ENCODE assay signal across 10 mouse cellular contexts in the genomic region with DNA sequence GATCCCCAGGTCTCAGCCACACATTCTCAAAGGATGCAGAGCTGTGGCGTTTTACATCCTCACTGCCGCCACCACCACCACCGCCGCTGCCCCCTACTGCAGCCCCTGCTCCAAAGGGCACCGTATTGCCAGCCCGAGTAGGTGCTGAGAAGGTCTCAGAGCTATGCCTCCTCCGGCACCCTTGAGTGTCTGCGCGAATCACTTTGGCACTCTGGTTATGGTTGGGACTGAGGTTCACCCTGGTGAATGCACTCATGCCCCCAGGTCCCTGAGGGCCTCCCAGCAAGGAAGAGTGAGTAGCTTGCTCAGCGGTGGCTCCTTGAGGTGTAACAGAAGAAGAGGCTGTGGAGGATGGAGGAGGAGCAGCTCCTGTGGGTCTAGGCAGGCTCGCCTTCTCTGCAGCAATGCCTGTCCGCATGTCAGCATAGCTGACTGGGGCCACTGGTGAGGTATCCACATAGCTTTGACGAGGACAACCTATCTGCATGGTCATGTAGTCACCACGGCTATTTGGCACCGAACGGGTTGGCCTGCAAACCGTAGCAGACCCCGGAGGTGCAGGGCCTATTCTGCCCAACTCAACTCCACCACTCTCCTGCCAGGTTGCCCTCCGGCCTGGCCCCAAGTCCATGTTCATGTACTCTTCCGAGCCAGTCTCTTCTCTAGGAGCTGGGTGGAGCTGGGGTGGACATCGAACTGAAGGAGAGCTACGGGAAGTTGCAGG. TPM values are rescaled to one million over a fixed set of nuclear protein-coding genes. Genes with fewer than 3 reads are reported as not detected.
A peak's percentile ranks its signal among the peaks of the same experiment; 100 is the strongest.
DNase-seq lines count a peak whose midpoint lies in the region; ATAC-seq lines count a peak whose summit lies in the region.
"Had no signal": no experiment of that assay in that cellular context is flagged by ENCODE, and none has a peak within 500 bp of the region (broad histone marks: within the 10 kb centered on the region; RNA-seq: fewer than 3 reads in every experiment).

No protein-coding gene starts in this region.

- no peak for ATAC-seq in neural tube, embryonic 11.5 days (ENCODE audit: insufficient read depth, low FRiP score, low TSS enrichment)
- no peak for ATAC-seq in intestine, embryonic 16.5 days

- H3K4me1 ChIP-seq in neural tube, embryonic 11.5 days (ENCODE audit: control insufficient read depth, insufficient read depth, low read length) = peaks cover 35% of the 10 kb centered on the region
- peaks cover 27% of the 10 kb centered on the region for H3K4me1 ChIP-seq in intestine, embryonic 16.5 days (ENCODE audit: control insufficient read depth, insufficient read depth, low read length)

- H3K9me3 ChIP-seq in neural tube, embryonic 11.5 days (ENCODE audit: control insufficient read depth, low read length) = no peaks in the 10 kb centered on the region
- no peaks in the 10 kb centered on the region for H3K9me3 ChIP-seq in intestine, embryonic 16.5 days (ENCODE audit: control insufficient read depth, low read length)

- H3K27ac ChIP-seq in neural tube, embryonic 11.5 days (ENCODE audit: low read depth, low read length) = 0 out of 2 replicates have a peak overlapping the region, but pooled peaks have one; percentile 17
- H3K27ac ChIP-seq in intestine, embryonic 16.5 days (ENCODE audit: low read length) = no peak overlapping the region

- H3K9ac ChIP-seq in neural tube, embryonic 11.5 days (ENCODE audit: low read length) = peak overlapping the region; percentile 55
- peak overlapping the region; percentile 58 for H3K9ac ChIP-seq in intestine, embryonic 16.5 days (ENCODE audit: low read depth, low read length)

- H3K4me2 ChIP-seq in neural tube, embryonic 11.5 days (ENCODE audit: low read depth) = peak overlapping the region; percentile 91
- peak overlapping the region; percentile 52 for H3K4me2 ChIP-seq in intestine, embryonic 16.5 days (ENCODE audit: low read depth, low read length)

- H3K27me3 ChIP-seq in neural tube, embryonic 11.5 days (ENCODE audit: control insufficient read depth, insufficient read depth, low read length) = no peaks in the 10 kb centered on the region
- 0 out of 2 replicates have a peak, but pooled peaks cover 3% of the 10 kb centered on the region for H3K27me3 ChIP-seq in intestine, embryonic 16.5 days (replicated peaks; ENCODE audit: control insufficient read depth, insufficient read depth, low read length)

- peaks cover 8% of the 10 kb centered on the region for H3K36me3 ChIP-seq in neural tube, embryonic 11.5 days (ENCODE audit: control insufficient read depth, insufficient read depth, low read length)
- no peaks in the 10 kb centered on the region for H3K36me3 ChIP-seq in intestine, embryonic 16.5 days (ENCODE audit: control insufficient read depth, insufficient read depth, low read length)

- no peak for DNase-seq in neural tube, embryonic 11.5 days (ENCODE audit: low spot score)
- no peak for DNase-seq in neural tube, embryonic 10.5 days (ENCODE audit: extremely low spot score, low spot score)
- DNase-seq in cerebellum, postnatal 10 days = peak; percentile 49 to 54
- peak; percentile 16 for DNase-seq in gastrocnemius, postnatal 25 days
- peak; percentile 13 for DNase-seq in lung, postnatal 14 days
- DNase-seq in frontal cortex, postnatal 25 days (ENCODE audit: low spot score in 2 of 2) = no peak
- no peak for DNase-seq in B cell, adult 2 months

- H3K4me3 ChIP-seq in neural tube, embryonic 11.5 days (ENCODE audit: low read depth, low read length) = peak overlapping the region; percentile 42
- H3K4me3 ChIP-seq in intestine, embryonic 16.5 days (ENCODE audit: low read length) = peak overlapping the region; percentile 45

- 63% methylated on average over 22 of the region's 22 CpGs for WGBS in neural tube, embryonic 11.5 days
- 69% methylated on average over 22 of the region's 22 CpGs for WGBS in intestine, embryonic 16.5 days

RNA-seq across cellular contexts. Expression of gene Irs1, which starts 4.0 kb away (rescaled TPM):
- 11.5 TPM in 2 replicates for polyA plus RNA-seq in neural tube, embryonic 11.5 days (2014; fragmentation: Nextera tagmentation; extraction: Ambion mirVana)
- total RNA-seq in gastrocnemius, postnatal 25 days (2021) = 10 to 100 TPM; 55.0 to 69.2 TPM
- 2.1 TPM in 2 replicates for polyA plus RNA-seq in intestine, embryonic 16.5 days (2015; fragmentation: Nextera tagmentation; extraction: Ambion mirVana)

RNA-seq across cellular contexts. Expression of gene Rhbdd1, which starts 29.0 kb away (rescaled TPM):
- polyA plus RNA-seq in neural tube, embryonic 11.5 days (2014; fragmentation: Nextera tagmentation; extraction: Ambion mirVana) = 7.9 and 10.3 TPM in 2 replicates
- 1 to 10 TPM; 6.5 to 7.7 TPM for total RNA-seq in gastrocnemius, postnatal 25 days (2021)
- 12.7 and 13.0 TPM in 2 replicates for polyA plus RNA-seq in intestine, embryonic 16.5 days (2015; fragmentation: Nextera tagmentation; extraction: Ambion mirVana)

RNA-seq across cellular contexts. Expression of gene Gm9747, which starts 54.3 kb away (rescaled TPM):
- 32.4 and 36.1 TPM in 2 replicates for polyA plus RNA-seq in neural tube, embryonic 11.5 days (2014; fragmentation: Nextera tagmentation; extraction: Ambion mirVana)
- total RNA-seq in gastrocnemius, postnatal 25 days (2021) = not detected
- 7.2 and 7.8 TPM in 2 replicates for polyA plus RNA-seq in intestine, embryonic 16.5 days (2015; fragmentation: Nextera tagmentation; extraction: Ambion mirVana)
- total RNA-seq: adrenal gland, adult 18-20 months; layer of hippocampus, adult 18-20 months had no signal

Comparison
In these comparisons a context has a peak if more than half of its experiments do, and no peak if none do; other contexts are left out.
1. DNase-seq: peak in cerebellum, postnatal 10 days (2 of 2), gastrocnemius, postnatal 25 days (single experiment) and lung, postnatal 14 days (single experiment); none in neural tube, embryonic 11.5 days (single experiment), neural tube, embryonic 10.5 days (single experiment), frontal cortex, postnatal 25 days (0 of 2) and B cell, adult 2 months (0 of 2).